Mouse (Mus musculus) myocyte (in vitro differentiated cells): ENCODE data around the gene Gstcd.

Experiments
- CEBPB ChIP-seq: IDR thresholded peaks from 2 replicates; pipeline ENCODE4 v1.6.1; 2011; ENCODE audit warnings: mild to moderate bottlenecking, moderate library complexity; ENCODE audit not compliant: poor library complexity, insufficient read depth, severe bottlenecking
- E2F4 ChIP-seq: IDR thresholded peaks from one replicate; pipeline ENCODE4 v1.6.1; 2011; ENCODE audit warnings: mild to moderate bottlenecking, control low read depth, moderate library complexity; ENCODE audit not compliant: insufficient read depth
- MAX ChIP-seq: IDR thresholded peaks from one replicate; pipeline ENCODE4 v1.6.1; 2011; ENCODE audit warnings: low read depth, mild to moderate bottlenecking, control low read depth
- MYOD1 ChIP-seq, 3 experiments: IDR thresholded peaks; one replicate each; pipeline ENCODE4 v1.6.1; 2011; ENCODE audit warnings: control low read depth in 2 of 3, low read depth in 2 of 3, mild to moderate bottlenecking in 2 of 3, moderate library complexity in 1 of 3; ENCODE audit not compliant: insufficient read length in 2 of 3, control insufficient read depth in 1 of 3
- POLR2A ChIP-seq: IDR thresholded peaks from one replicate; pipeline ENCODE4 v1.6.1; 2011; ENCODE audit warnings: low read depth, mild to moderate bottlenecking, control low read depth, moderate library complexity; ENCODE audit not compliant: insufficient read length
- POLR2AphosphoS2 ChIP-seq: IDR thresholded peaks from one replicate; pipeline ENCODE4 v1.6.1; 2011; ENCODE audit warnings: low read depth, control low read depth; ENCODE audit not compliant: insufficient read length
- REST ChIP-seq: IDR thresholded peaks from one replicate; pipeline ENCODE4 v1.6.1; 2011; ENCODE audit warnings: mild to moderate bottlenecking, control low read depth, moderate library complexity; ENCODE audit not compliant: insufficient read depth, insufficient read length
- SRF ChIP-seq: IDR thresholded peaks from one replicate; pipeline ENCODE4 v1.6.1; 2011; ENCODE audit warnings: low read depth; ENCODE audit not compliant: control insufficient read depth, insufficient read length
- TCF12 ChIP-seq: IDR thresholded peaks from one replicate; pipeline ENCODE4 v1.6.1; 2011; ENCODE audit warnings: mild to moderate bottlenecking, control low read depth; ENCODE audit not compliant: poor library complexity, insufficient read depth, severe bottlenecking
- USF1 ChIP-seq: IDR thresholded peaks from one replicate; pipeline ENCODE4 v1.6.1; 2011; ENCODE audit warnings: low read depth, mild to moderate bottlenecking, control low read depth, moderate library complexity

DNA sequence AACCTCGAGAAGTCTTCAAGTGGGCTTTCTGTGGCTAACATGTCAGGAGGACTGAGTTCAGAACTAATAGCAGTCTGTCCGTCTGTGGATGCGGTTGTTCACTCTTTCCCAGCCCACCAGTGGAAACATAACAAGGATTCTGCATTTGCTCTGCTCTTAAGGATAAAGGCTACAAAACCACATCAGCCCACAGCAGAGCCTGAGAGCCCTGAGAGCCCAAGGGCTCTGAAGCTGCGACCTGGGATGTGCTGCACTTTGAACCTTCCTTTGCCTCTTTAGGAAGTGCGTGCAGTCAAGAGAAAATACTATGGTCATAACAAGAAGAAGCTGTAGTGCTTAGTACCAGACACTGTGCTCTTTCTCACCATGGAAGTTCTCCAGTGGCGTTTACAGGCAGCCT lies 149.1 kb downstream of the Gstcd start:
- TF ChIP-seq POLR2A = no peak
- TF ChIP-seq MAX = no peak
- TF ChIP-seq USF1 = no peak
- no peak for TF ChIP-seq CEBPB
- TF ChIP-seq REST = no peak
- TF ChIP-seq TCF12 = no peak
- no peak for TF ChIP-seq E2F4
- no peak for TF ChIP-seq MYOD1 (IDR thresholded peaks at IDR 0.05; ENCODE audit: control insufficient read depth in 1 of 3, insufficient read length in 2 of 3, low read depth in 2 of 3)
- no peak for TF ChIP-seq SRF
- TF ChIP-seq POLR2AphosphoS2 = no peak
